In the genomic region with DNA sequence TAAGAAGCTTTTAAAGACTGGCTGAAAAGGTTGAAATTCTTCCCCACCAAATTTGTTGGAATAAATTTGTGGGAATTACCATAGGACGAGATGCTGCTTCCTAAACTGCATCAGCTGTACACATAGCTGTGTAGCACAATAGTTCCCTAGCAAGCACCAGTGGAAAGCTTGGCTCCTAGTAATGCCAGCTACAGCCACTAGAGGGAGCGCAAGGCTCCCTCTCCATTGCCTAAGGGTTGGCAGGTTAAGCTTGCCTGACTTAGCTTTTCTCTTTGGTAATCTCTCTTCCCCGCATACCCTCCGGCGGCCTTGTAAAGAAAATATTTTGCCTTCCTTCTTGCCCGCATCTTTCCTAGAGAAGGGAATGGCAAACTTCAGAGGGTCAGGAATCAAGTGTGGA, we compare ENCODE assay signal across 8 mouse cellular contexts.
DNase-seq lines count a peak whose midpoint lies in the region; ATAC-seq and TF ChIP-seq lines count a peak whose summit lies in the region.

No protein-coding gene starts in this region.

- H3K27me3 ChIP-seq in heart, embryonic 11.5 days (ENCODE audit: control insufficient read depth, insufficient read depth, low read length), result no peaks in the 10 kb centered on the region
- H3K27me3 ChIP-seq in intestine, embryonic 15.5 days (replicated peaks), result no peaks in the 10 kb centered on the region
- H3K27me3 ChIP-seq in midbrain, embryonic 12.5 days, result no peaks in the 10 kb centered on the region
- no peaks in the 10 kb centered on the region for H3K27me3 ChIP-seq in small intestine, adult 2 months (ENCODE audit: control insufficient read depth, insufficient read depth, low read length)

- no peak overlapping the region for H3K9ac ChIP-seq in heart, embryonic 11.5 days (ENCODE audit: low read depth, low read length)
- H3K9ac ChIP-seq in intestine, embryonic 15.5 days, result no peak overlapping the region
- no peak overlapping the region for H3K9ac ChIP-seq in midbrain, embryonic 12.5 days (replicated peaks)

- no peaks in the 10 kb centered on the region for H3K9me3 ChIP-seq in heart, embryonic 11.5 days (replicated peaks; ENCODE audit: control insufficient read depth, low read length)
- no peaks in the 10 kb centered on the region for H3K9me3 ChIP-seq in intestine, embryonic 15.5 days
- no peaks in the 10 kb centered on the region for H3K9me3 ChIP-seq in midbrain, embryonic 12.5 days

- intact Hi-C loops in left cerebral cortex, postnatal 14 days (cut with DNase I), result loop anchor here (1.0 to 10.0 kb wide), 2 partner anchors 123 to 154 kb away; a partner anchor contains a TSS

- H3K4me1 ChIP-seq in heart, embryonic 11.5 days (ENCODE audit: control insufficient read depth, insufficient read depth, low read length), result peaks cover 23% of the 10 kb centered on the region
- H3K4me1 ChIP-seq in intestine, embryonic 15.5 days (replicated peaks), result peaks cover 13% of the 10 kb centered on the region
- peaks cover 5% of the 10 kb centered on the region for H3K4me1 ChIP-seq in midbrain, embryonic 12.5 days
- peaks cover 18% of the 10 kb centered on the region; the same call in 1 of the 2 replicates for H3K4me1 ChIP-seq in small intestine, adult 2 months (ENCODE audit: control insufficient read depth, insufficient read depth, insufficient read length, low read length)

- no peaks in the 10 kb centered on the region for H3K36me3 ChIP-seq in heart, embryonic 11.5 days (ENCODE audit: control insufficient read depth, insufficient read depth, low read length)
- H3K36me3 ChIP-seq in intestine, embryonic 15.5 days, result no peaks in the 10 kb centered on the region
- no peaks in the 10 kb centered on the region for H3K36me3 ChIP-seq in midbrain, embryonic 12.5 days
- peaks cover 6% of the 10 kb centered on the region for H3K36me3 ChIP-seq in small intestine, adult 2 months (ENCODE audit: control insufficient read depth, insufficient read depth, low read length)

- peak; percentile 98; the same call in 1 of the 2 replicates for TF ChIP-seq CTCF in small intestine, adult 2 months (IDR thresholded peaks at IDR 0.05; ENCODE audit: extremely low read depth, insufficient read length, insufficient replicate concordance, low read depth, low read length)

- peak; percentile 84 to 91 for DNase-seq in heart, adult 18-20 months
- peak; percentile 87 to 91 for DNase-seq in cerebellum, postnatal 36 days
- peak; percentile 85 for DNase-seq in gastrocnemius, adult 18-20 months (ENCODE audit: low spot score)
- peak; percentile 89 to 90 for DNase-seq in left cerebral cortex, postnatal 14 days (ENCODE audit: low spot score in 2 of 2)

- no peak overlapping the region for H3K4me2 ChIP-seq in heart, embryonic 11.5 days
- no peak overlapping the region for H3K4me2 ChIP-seq in intestine, embryonic 15.5 days (replicated peaks)
- no peak overlapping the region for H3K4me2 ChIP-seq in midbrain, embryonic 12.5 days (replicated peaks)

- no peak for ATAC-seq in heart, embryonic 11.5 days (replicated peaks; ENCODE audit: insufficient number of reproducible peaks, low FRiP score, low TSS enrichment)
- peak; percentile 66 for ATAC-seq in intestine, embryonic 15.5 days
- peak; percentile 82; the same call in 1 of the 2 replicates for ATAC-seq in midbrain, embryonic 12.5 days (ENCODE audit: low FRiP score, low read depth)

- no peak overlapping the region for H3K4me3 ChIP-seq in heart, embryonic 11.5 days (ENCODE audit: low read depth, low read length)
- no peak overlapping the region for H3K4me3 ChIP-seq in intestine, embryonic 15.5 days (replicated peaks)
- no peak overlapping the region for H3K4me3 ChIP-seq in midbrain, embryonic 12.5 days
- no peak overlapping the region for H3K4me3 ChIP-seq in small intestine, adult 2 months (ENCODE audit: low read depth, low read length)

- 16% methylated on average over 6 of the region's 6 CpGs for WGBS in heart, embryonic 11.5 days (ENCODE audit: insufficient replicate concordance)
- WGBS in intestine, embryonic 15.5 days, result 19% methylated on average over 6 of the region's 6 CpGs
- 21% methylated on average over 6 of the region's 6 CpGs for WGBS in midbrain, embryonic 12.5 days
- 10% methylated on average over 6 of the region's 6 CpGs for WGBS in small intestine, adult 2 months

- no peak overlapping the region for H3K27ac ChIP-seq in heart, embryonic 11.5 days (ENCODE audit: low read depth, low read length)
- H3K27ac ChIP-seq in intestine, embryonic 15.5 days, result no peak overlapping the region
- no peak overlapping the region for H3K27ac ChIP-seq in midbrain, embryonic 12.5 days (replicated peaks)
- H3K27ac ChIP-seq in small intestine, adult 2 months (ENCODE audit: insufficient read depth, low read depth, low read length), result no peak overlapping the region

- TF ChIP-seq POLR2A in small intestine, adult 2 months (IDR thresholded peaks at IDR 0.05; ENCODE audit: low read depth, low read length), result no peak
